Mouse (Mus musculus): ENCODE results near the gene Rab37. TPM values are rescaled to one million over a fixed set of nuclear protein-coding genes. Genes with fewer than 3 reads are reported as not detected.

Gene Rab37
- polyA plus RNA-seq, 1 experiment from 2014 or later, result 3.6 TPM

DNA sequence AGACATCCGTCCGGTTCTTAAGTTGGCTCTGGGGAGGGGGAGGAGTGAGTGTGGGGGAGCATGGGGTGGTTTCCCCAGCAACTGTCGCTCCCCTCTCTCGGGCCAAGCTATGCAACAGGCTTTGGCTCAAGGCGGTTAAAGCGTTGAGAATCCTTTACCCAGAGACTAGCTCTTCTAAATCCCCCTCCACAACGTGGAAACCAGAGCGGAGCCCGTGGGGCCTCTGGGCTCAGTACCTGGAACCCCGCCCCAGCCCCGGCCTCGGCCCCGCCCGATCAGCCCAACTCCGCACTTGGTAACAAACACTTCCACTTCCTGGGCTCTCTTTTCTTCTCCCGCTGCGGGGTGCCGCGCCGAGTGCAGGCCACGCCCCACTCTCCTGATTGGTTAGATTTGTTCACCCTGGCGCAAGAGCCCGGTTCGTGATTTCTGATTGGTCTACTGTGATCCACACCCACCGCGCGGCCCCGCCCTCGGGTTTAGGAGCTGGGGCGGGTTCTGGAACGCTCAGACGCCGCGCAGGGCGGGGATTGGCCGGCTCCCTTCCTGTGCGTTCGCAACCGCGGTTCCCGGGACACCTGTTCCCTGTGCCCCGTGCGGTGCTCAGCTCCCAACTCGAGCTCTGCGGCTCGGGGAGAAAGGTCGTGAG lies 71.7 kb downstream of the Rab37 start, which contains the start of gene Slc9a3r1:
Gene Slc9a3r1, plus strand, starts transcription at position 510 of the 649 bp plus-strand sequence.
- peak; percentile 93 for ATAC-seq
- Histone ChIP-seq H3K9me3 (no peaks in the 10 kb centered on the region), H3K27ac (peak within 1 kb of the TSS; percentile 82), H3K4me3 (replicated peaks) (peak within 1 kb of the TSS; percentile 70), H3K4me2 (replicated peaks) (peak within 1 kb of the TSS; percentile 84), H3K4me1 (replicated peaks) (peaks cover 47% of the 10 kb centered on the region), H3K36me3 (no peaks in the 10 kb centered on the region), H3K9ac (peak within 1 kb of the TSS; percentile 71), H3K27me3 (replicated peaks) (no peaks in the 10 kb centered on the region)
- under 1% methylated on average over 47 of the region's 47 CpGs for WGBS

DNA sequence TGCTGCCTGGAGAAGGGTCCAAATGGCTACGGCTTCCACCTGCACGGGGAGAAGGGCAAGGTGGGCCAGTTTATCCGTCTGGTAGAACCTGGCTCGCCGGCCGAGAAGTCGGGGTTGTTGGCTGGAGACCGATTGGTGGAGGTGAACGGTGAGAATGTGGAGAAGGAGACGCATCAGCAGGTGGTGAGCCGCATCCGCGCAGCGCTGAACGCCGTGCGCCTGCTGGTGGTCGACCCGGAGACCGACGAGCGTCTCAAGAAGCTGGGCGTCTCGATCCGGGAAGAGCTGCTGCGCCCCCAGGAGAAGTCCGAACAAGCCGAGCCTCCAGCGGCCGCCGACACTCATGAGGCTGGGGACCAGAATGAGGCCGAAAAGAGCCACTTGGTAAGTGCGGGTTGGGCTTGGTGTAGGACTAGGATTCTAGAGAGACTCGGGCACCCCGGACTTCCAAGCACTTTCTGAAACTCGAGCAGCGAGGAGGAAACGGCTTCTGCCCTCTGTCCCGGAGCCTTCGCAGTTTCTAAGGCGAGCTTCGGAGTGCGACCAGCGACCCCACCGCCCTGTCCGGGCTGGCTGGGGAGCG lies 72.4 kb downstream of the Rab37 start:
- ATAC-seq, result peak; percentile 11; the same call in 1 of the 2 replicates
- peak overlapping the region; percentile 82 for H3K27ac ChIP-seq
- peak overlapping the region; percentile 71 for H3K9ac ChIP-seq
- H3K4me1 ChIP-seq (replicated peaks), result peaks cover 44% of the 10 kb centered on the region
- H3K4me2 ChIP-seq (replicated peaks), result peak overlapping the region; percentile 84
- no peaks in the 10 kb centered on the region for H3K9me3 ChIP-seq
- under 1% methylated on average over 47 of the region's 47 CpGs for whole genome bisulfite sequencing
- peak overlapping the region; percentile 70 for H3K4me3 ChIP-seq (replicated peaks)
- H3K36me3 ChIP-seq, result no peaks in the 10 kb centered on the region
- H3K27me3 ChIP-seq (replicated peaks), result no peaks in the 10 kb centered on the region

DNA sequence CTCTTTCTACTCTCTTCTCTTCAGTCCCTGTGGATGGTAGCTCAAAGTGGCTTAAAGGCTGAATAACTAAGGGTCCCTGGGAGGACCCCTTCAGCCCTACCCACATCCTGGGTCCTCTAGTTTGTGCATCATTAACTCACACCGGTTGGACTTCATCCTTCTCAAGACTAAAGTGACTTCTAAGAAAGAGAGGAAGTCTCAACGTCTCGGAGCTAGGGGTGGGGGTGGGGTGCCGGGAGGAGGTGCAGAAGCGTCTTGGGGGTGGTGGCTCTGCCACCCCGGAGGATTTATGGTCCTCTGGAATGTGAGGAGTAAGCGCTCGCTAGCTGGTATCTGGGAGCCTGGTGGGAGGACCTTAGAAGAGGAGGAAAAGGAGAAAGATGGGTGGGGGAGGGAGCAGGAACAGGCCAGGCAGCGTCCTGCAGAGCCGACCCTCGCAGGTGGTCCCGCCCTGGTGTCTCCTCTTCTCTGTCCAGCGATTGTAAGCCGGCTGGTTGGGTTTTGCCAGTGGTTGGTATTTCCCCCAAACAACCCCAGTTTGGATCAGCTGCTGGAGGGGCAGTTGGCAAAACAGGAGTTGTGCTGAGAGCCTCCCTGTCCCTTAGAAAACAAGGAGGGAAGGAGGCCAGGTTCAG lies 73.2 kb downstream of the Rab37 start:
- Histone ChIP-seq H3K4me2 (replicated peaks) (peak overlapping the region; percentile 84), H3K4me1 (replicated peaks) (peaks cover 44% of the 10 kb centered on the region), H3K4me3 (replicated peaks) (peak overlapping the region; percentile 70), H3K27ac (peak overlapping the region; percentile 82), H3K36me3 (no peaks in the 10 kb centered on the region), H3K27me3 (replicated peaks) (no peaks in the 10 kb centered on the region), H3K9me3 (no peaks in the 10 kb centered on the region), H3K9ac (peak overlapping the region; percentile 71)
- peak; percentile 33 for ATAC-seq
- under 1% methylated on average over 14 of the region's 14 CpGs for WGBS

DNA sequence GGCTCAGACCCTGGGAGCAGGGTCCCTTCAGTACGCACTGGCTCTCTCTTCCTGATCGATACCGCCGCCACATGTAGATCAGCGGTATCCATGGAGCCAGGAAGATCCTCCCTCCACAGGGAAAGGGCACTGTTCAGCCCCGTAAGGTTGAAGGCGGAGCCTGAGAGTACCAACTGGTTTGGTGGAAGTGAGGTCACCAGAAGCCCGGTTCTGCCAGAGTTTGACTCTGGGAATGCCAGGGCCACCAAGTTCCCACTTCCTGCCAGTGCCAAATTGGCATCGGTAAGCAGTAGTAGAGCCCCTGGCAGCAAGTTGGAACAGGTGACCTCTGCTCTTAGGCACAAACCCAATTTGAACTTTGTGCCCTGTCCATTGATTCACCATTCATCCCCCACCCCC lies 73.7 kb downstream of the Rab37 start:
- Histone ChIP-seq H3K4me3 (replicated peaks) (peak overlapping the region; percentile 70), H3K9me3 (no peaks in the 10 kb centered on the region), H3K27me3 (replicated peaks) (no peaks in the 10 kb centered on the region), H3K4me1 (replicated peaks) (peaks cover 44% of the 10 kb centered on the region), H3K9ac (peak overlapping the region; percentile 71), H3K4me2 (replicated peaks) (peak overlapping the region; percentile 84), H3K27ac (peak overlapping the region; percentile 82), H3K36me3 (no peaks in the 10 kb centered on the region)
- WGBS, result 5% methylated on average over 9 of the region's 9 CpGs
- peak; percentile 50 for ATAC-seq

DNA sequence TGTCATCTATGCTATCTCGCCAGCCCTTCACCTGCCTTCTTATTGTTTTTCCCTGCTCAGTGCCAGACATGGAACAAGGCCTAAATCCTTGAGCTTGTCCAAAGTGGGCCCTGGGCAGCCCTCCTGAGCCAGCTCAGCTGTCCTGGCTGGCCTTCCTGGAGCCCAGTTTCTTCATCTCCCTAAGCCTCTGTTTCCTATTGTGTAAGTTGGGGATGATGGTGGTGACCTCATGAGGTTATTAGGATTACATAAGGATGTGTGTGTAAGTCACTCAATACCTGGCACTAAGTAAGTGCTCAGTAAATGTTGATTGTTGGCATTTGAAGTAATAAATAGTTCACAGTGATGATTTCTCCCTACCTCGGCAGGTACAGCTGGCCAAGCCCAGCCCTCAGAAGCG lies 75.5 kb downstream of the Rab37 start:
- Histone ChIP-seq H3K4me3 (replicated peaks) (no peak overlapping the region), H3K4me1 (replicated peaks) (peaks cover 49% of the 10 kb centered on the region), H3K9me3 (no peaks in the 10 kb centered on the region), H3K27me3 (replicated peaks) (no peaks in the 10 kb centered on the region), H3K27ac (no peak overlapping the region), H3K9ac (no peak overlapping the region), H3K4me2 (replicated peaks) (peak overlapping the region; percentile 84; the same call in 1 of the 2 replicates), H3K36me3 (no peaks in the 10 kb centered on the region)
- 66% methylated on average over 3 of the region's 3 CpGs for WGBS
- ATAC-seq, result no peak

DNA sequence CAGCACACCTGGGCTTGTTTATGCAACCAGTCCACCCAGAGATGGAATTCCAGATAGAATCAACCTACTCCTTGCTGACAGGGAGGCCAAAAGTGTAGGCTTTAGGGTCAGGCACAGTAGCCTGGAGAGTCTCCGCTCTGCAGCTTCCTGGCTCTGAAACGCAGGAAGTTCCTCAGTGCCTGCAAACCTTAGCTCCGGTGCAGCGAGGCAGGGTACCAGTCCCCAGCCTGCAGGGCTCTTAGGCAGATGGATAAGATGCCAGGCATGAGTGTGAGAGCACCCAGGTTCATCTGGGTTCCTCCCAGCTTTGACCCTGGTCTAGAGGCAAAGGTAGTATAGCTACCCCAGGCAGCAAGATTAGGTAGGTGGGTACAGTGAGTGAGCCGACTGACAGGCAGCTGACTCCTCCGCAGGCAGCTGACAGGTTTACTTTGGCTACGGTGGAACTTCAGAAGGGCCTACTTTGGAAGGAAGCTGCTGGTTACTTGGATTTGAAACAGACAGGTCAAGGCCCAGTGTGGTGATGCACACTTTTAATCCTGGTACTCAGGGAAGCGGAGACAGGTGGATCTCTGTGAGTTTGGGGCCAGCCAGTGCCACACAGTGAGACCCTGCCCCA lies 76.5 kb downstream of the Rab37 start:
- Histone ChIP-seq H3K27ac (0 out of 2 replicates have a peak overlapping the region, but pooled peaks have one; percentile 14), H3K4me1 (replicated peaks) (peaks cover 49% of the 10 kb centered on the region), H3K9ac (no peak overlapping the region), H3K9me3 (no peaks in the 10 kb centered on the region), H3K27me3 (replicated peaks) (no peaks in the 10 kb centered on the region), H3K36me3 (no peaks in the 10 kb centered on the region), H3K4me3 (replicated peaks) (no peak overlapping the region), H3K4me2 (replicated peaks) (peak overlapping the region; percentile 25; the same call in 1 of the 2 replicates)
- ATAC-seq, result no peak
- WGBS, result 66% methylated on average over 8 of the region's 8 CpGs

DNA sequence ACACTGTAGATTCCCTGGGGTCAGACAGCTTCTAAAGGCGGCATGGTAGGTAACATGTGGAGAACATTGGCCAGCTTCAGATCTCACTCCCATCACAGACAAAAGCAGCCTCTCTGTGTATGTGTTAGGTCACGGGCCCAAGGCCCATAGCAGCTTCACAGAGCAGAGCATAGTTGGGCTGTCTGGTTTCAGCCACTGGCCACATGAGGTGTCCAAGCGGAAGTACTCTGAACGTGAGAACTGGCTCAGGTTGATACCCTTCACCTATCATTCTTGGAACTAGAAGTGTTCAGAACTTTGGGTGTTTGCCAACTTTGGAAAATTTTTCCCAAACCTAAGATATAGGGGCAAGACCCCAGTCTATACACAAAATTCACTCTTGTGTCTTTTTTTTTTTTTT lies 78.2 kb downstream of the Rab37 start:
- Histone ChIP-seq H3K36me3 (no peaks in the 10 kb centered on the region), H3K27me3 (replicated peaks) (no peaks in the 10 kb centered on the region), H3K9ac (no peak overlapping the region), H3K27ac (no peak overlapping the region), H3K4me1 (replicated peaks) (peaks cover 60% of the 10 kb centered on the region), H3K4me2 (replicated peaks) (no peak overlapping the region), H3K9me3 (no peaks in the 10 kb centered on the region), H3K4me3 (replicated peaks) (no peak overlapping the region)
- no peak for ATAC-seq
- WGBS, result 86% methylated on average over 4 of the region's 4 CpGs

DNA sequence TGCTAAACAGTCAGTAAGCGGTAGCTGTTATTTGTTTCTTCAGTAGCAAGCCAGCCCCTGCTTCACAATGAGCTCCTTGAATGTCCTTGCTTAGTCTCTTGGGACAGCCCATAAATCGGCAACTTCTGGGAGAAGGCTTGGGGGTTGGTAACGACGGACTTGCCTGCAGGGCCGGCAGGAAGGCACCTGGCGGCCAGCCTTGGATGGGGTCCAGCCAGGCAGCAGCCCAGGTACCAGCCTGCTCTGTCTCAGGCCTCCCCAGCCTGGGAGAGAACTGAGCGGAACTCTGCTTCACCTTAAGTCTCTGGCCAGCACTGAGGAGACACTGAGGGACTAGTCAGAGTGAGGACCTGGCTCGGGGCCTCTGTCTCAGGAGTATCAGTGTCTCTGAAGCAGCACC lies 79.9 kb downstream of the Rab37 start:
- H3K9ac ChIP-seq, result no peak overlapping the region
- no peak overlapping the region for H3K27ac ChIP-seq
- H3K4me2 ChIP-seq (replicated peaks), result no peak overlapping the region; the same call in 1 of the 2 replicates
- no peak overlapping the region for H3K4me3 ChIP-seq (replicated peaks)
- WGBS, result 38% methylated on average over 8 of the region's 8 CpGs
- peaks cover 65% of the 10 kb centered on the region for H3K4me1 ChIP-seq (replicated peaks)
- H3K27me3 ChIP-seq (replicated peaks), result no peaks in the 10 kb centered on the region
- no peaks in the 10 kb centered on the region for H3K9me3 ChIP-seq
- ATAC-seq, result no peak
- H3K36me3 ChIP-seq, result no peaks in the 10 kb centered on the region

DNA sequence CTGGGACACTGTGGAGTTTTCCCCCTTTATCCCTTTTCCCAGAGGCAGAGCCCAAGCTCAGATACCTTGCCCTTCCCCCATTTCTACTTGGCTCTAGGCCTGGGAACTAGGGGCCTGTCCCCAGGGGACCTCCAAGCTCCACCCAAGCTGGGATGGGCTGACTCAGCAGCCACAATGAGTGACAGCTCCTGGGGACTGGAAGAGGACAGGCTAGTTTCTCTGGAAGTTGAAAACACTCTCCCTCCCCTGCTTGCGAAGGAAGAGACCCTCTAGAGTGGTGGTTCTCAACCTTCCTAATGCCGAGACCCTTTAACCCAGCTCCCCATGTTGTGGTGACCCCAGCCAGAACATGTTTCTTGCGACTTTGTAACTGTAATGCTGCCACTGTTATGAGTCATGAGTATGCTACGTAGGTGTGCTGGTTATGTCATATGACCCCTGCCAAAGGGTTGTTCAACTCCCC lies 81.6 kb downstream of the Rab37 start:
- Histone ChIP-seq H3K4me1 (replicated peaks) (peaks cover 69% of the 10 kb centered on the region), H3K27ac (0 out of 2 replicates have a peak overlapping the region, but pooled peaks have one; percentile 2), H3K36me3 (no peaks in the 10 kb centered on the region), H3K9ac (no peak overlapping the region), H3K27me3 (replicated peaks) (no peaks in the 10 kb centered on the region), H3K4me2 (replicated peaks) (peak overlapping the region; percentile 50), H3K9me3 (no peaks in the 10 kb centered on the region), H3K4me3 (replicated peaks) (no peak overlapping the region)
- 38% methylated on average over 4 of the region's 4 CpGs for WGBS
- peak; percentile 62 for ATAC-seq

DNA sequence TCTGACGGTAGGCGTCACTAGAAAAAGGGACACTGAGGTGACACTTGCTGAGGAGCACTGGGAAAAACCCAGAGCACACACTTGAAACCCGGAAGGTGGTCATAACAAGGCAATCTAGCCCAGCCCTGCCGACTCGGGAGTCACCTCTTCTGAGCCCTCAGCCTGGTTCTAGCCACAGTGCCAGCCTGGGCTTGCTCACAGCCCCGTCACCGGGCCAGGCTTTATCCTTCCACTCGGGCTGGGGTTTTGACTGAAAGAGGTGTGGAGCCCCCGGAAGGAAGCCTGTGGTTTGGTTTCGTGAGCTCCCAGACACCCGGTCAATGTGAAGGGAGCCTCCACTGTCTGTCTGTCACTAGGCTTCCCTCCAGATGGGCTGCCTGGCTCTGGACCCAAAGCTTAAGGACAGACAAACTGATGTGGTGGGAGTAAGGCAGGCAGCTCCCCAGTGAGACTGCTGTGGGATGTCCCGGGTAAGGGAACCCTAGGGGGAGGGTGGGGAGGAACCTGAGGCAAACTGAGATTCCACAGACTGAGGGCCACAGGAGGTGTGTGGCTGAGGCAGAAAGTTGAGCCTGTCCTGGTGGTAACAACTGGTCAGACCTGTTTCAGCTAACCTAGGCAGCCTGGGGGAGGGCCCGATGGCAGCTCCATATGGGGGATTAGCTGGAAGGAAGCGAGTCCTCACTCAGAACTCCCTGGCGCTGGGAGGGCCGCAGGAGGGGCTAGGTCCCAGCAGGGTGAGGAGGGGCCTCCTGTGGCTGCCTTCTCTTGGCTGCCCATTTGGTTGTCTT lies 82.5 kb downstream of the Rab37 start:
- peak; percentile 31 for ATAC-seq
- no peaks in the 10 kb centered on the region for H3K27me3 ChIP-seq (replicated peaks)
- 19% methylated on average over 16 of the region's 16 CpGs for WGBS
- no peaks in the 10 kb centered on the region for H3K9me3 ChIP-seq
- peaks cover 76% of the 10 kb centered on the region for H3K4me1 ChIP-seq (replicated peaks)
- H3K36me3 ChIP-seq, result no peaks in the 10 kb centered on the region
- peak overlapping the region; percentile 50 for H3K4me2 ChIP-seq (replicated peaks)
- peak overlapping the region; percentile 9; the same call in 1 of the 2 replicates for H3K4me3 ChIP-seq (replicated peaks)
- peak overlapping the region; percentile 66 for H3K27ac ChIP-seq
- H3K9ac ChIP-seq, result no peak overlapping the region

DNA sequence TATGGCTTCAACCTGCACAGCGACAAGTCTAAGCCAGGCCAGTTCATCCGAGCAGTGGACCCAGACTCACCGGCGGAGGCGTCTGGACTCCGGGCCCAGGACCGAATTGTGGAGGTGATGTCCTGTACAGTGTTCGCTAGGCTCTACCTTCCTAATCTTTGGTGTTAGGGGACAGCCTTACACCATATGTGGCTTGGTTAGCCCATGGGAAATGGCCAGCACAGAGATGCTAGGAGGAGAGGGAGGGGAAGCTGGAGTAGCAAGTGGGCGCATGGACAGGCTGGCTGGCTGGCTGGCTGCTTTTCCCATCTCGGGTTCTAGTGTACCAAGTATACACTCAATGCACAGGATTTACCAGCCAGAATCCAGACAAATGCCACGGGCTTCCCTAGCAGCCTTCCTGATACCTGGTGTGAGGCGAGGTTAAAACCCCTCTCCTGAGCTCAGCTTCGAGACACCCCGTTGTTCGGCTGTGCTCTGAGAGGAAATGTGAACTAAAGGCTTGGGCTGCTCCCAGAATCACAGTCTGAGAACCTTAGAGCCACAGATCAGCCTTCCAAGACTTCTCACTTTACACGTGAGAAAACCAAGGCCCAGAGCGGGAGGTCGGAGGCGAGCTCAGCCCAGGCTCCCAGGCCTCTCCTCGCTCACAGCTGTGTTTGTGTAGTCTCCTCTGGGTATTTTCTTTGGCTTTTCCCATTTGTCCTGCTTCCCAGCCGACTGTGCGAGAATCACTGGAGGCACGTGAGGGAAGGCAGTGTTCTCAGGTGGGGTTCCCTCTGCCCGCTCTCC lies 85.4 kb downstream of the Rab37 start:
- 57% methylated on average over 24 of the region's 24 CpGs for WGBS
- Histone ChIP-seq H3K9me3 (no peaks in the 10 kb centered on the region), H3K9ac (no peak overlapping the region), H3K27me3 (replicated peaks) (no peaks in the 10 kb centered on the region), H3K36me3 (no peaks in the 10 kb centered on the region), H3K4me3 (replicated peaks) (no peak overlapping the region), H3K4me1 (replicated peaks) (peaks cover 84% of the 10 kb centered on the region), H3K4me2 (replicated peaks) (peak overlapping the region; percentile 61), H3K27ac (peak overlapping the region; percentile 86)
- no peak for ATAC-seq

Data from intestine, embryonic 15.5 days (tissue).